Mouse (Mus musculus) B cell, adult 2 months (primary cell): ENCODE data around the gene E130311K13Rik.

Experiments
- DNase-seq, 2 experiments: peaks; one replicate each; pipeline ENCODE4 v3.0.0; 2022

E130311K13Rik gene

GRCm38 (mm10) chr3:63928878-63929859, at the start of gene E130311K13Rik:
Gene E130311K13Rik, minus strand, starts transcription at chr3:63929472.
- DNase-seq = peak; percentile 93

- DNase-seq = no peak
Observed at GRCm38 (mm10) chr3:63977895-63978294, 48.6 kb upstream of the E130311K13Rik start.

GRCm38 (mm10) chr3:63975955-63976908, 47.0 kb upstream of the E130311K13Rik start, which contains the start of gene Gmps:
Gene Gmps, plus strand, starts transcription at chr3:63976106.
- DNase-seq = peak; percentile 97

- no peak for DNase-seq
Observed at GRCm38 (mm10) chr3:63965929-63966328, 36.7 kb upstream of the E130311K13Rik start.

GRCm38 (mm10) chr3:63964922-63965249, 35.6 kb upstream of the E130311K13Rik start:
- no peak for DNase-seq

- DNase-seq = peak; percentile 97 to 98
Observed at GRCm38 (mm10) chr3:63964100-63964921, 35.0 kb upstream of the E130311K13Rik start, which contains the start of gene Slc33a1. Gene Slc33a1, minus strand, starts transcription at chr3:63964768.

GRCm38 (mm10) chr3:63963421-63964099, 34.3 kb upstream of the E130311K13Rik start:
- DNase-seq = peak; percentile 20 to 23

- DNase-seq = no peak
Observed at GRCm38 (mm10) chr3:63949837-63950236, 20.6 kb upstream of the E130311K13Rik start.

- DNase-seq = no peak
Observed at GRCm38 (mm10) chr3:63941204-63941850, 12.1 kb upstream of the E130311K13Rik start.

GRCm38 (mm10) chr3:63938928-63939327, 9.7 kb upstream of the E130311K13Rik start:
- DNase-seq = no peak

- peak; percentile 56 for DNase-seq
Observed at GRCm38 (mm10) chr3:63919634-63920033, 9.6 kb downstream of the E130311K13Rik start.

- DNase-seq = no peak
Observed at GRCm38 (mm10) chr3:63910301-63910700, 19.0 kb downstream of the E130311K13Rik start.

- no peak for DNase-seq
Observed at GRCm38 (mm10) chr3:63905241-63905640, 24.0 kb downstream of the E130311K13Rik start.

- no peak for DNase-seq
Observed at GRCm38 (mm10) chr3:63904157-63904556, 25.1 kb downstream of the E130311K13Rik start.

- no peak for DNase-seq
Observed at GRCm38 (mm10) chr3:63900021-63900571, 29.2 kb downstream of the E130311K13Rik start.

GRCm38 (mm10) chr3:63899309-63899695, 30.0 kb downstream of the E130311K13Rik start, which contains the start of gene Plch1:
Gene Plch1, minus strand, starts transcription at chr3:63899472.
- peak; percentile 5 to 23 for DNase-seq

GRCm38 (mm10) chr3:63898581-63899308, 30.5 kb downstream of the E130311K13Rik start:
- peak; percentile 49 to 50 for DNase-seq

- DNase-seq = no peak
Observed at GRCm38 (mm10) chr3:63897177-63897576, 32.1 kb downstream of the E130311K13Rik start.

- no peak for DNase-seq
Observed at GRCm38 (mm10) chr3:63896303-63896702, 33.0 kb downstream of the E130311K13Rik start.

- no peak for DNase-seq
Observed at GRCm38 (mm10) chr3:63895786-63896185, 33.5 kb downstream of the E130311K13Rik start.
